ENCODE assay signal across 11 mouse cellular contexts in the genomic region with DNA sequence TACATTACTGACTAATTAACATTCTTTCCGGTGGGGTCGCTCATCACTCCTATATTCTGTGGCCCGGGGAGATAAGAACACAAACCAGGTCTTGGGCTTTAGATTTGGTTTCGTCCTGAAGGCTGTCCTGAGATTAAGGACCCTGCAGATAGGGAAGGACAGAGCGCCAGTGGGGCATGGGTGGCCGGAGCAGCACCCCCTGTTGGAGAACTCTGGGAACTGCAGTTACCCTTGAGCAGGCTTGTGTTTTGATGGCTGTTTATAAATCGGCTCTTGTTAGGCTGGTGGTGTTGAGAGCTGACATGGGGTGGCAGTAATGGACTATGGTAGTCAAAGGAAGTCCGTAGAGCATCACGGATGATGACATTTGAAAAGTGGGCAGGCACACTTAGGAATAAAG. TPM values are rescaled to one million over a fixed set of nuclear protein-coding genes. Genes with fewer than 3 reads are reported as not detected.
DNase-seq lines count a peak whose midpoint lies in the region; ATAC-seq and TF ChIP-seq lines count a peak whose summit lies in the region.
"Had no signal": no experiment of that assay in that cellular context is flagged by ENCODE, and none has a peak within 500 bp of the region (broad histone marks: within the 10 kb centered on the region; RNA-seq: fewer than 3 reads in every experiment).

No protein-coding gene starts in this region.

- H3K4me2 ChIP-seq in hindbrain, embryonic 11.5 days (replicated peaks; ENCODE audit: low read depth, low read length) = no peak overlapping the region
- no peak overlapping the region for H3K4me2 ChIP-seq in hindbrain, embryonic 16.5 days (ENCODE audit: low read length)
- H3K4me2 ChIP-seq: lung, embryonic 15.5 days had no signal

- no peak overlapping the region for H3K27ac ChIP-seq in hindbrain, embryonic 11.5 days (ENCODE audit: low read depth, low read length)
- H3K27ac ChIP-seq in hindbrain, embryonic 16.5 days (ENCODE audit: low read depth, low read length) = no peak overlapping the region
- H3K27ac ChIP-seq in spleen, adult 2 months (ENCODE audit: insufficient read depth, low read length) = no peak overlapping the region
- H3K27ac ChIP-seq in small intestine, adult 2 months (ENCODE audit: insufficient read depth, low read depth, low read length) = no peak overlapping the region
- H3K27ac ChIP-seq: lung, embryonic 15.5 days had no signal

- 53% methylated on average over 9 of the region's 9 CpGs for WGBS in hindbrain, embryonic 11.5 days
- 56% methylated on average over 9 of the region's 9 CpGs for WGBS in hindbrain, embryonic 16.5 days
- 74% methylated on average over 9 of the region's 9 CpGs for WGBS in spleen, adult 2 months
- WGBS in small intestine, adult 2 months = 52% methylated on average over 9 of the region's 9 CpGs

- no peak overlapping the region for H3K9ac ChIP-seq in hindbrain, embryonic 11.5 days (ENCODE audit: low read depth, low read length)
- no peak overlapping the region for H3K9ac ChIP-seq in hindbrain, embryonic 16.5 days (ENCODE audit: low read depth, low read length)
- H3K9ac ChIP-seq: lung, embryonic 15.5 days had no signal

- no peaks in the 10 kb centered on the region for H3K9me3 ChIP-seq in hindbrain, embryonic 11.5 days (ENCODE audit: control insufficient read depth, low read length)
- no peaks in the 10 kb centered on the region for H3K9me3 ChIP-seq in hindbrain, embryonic 16.5 days (ENCODE audit: control insufficient read depth, low read length)
- H3K9me3 ChIP-seq: lung, embryonic 15.5 days had no signal

- peak; percentile 27; the same call in 1 of the 2 replicates for TF ChIP-seq CTCF in spleen, adult 2 months (IDR thresholded peaks at IDR 0.05; ENCODE audit: extremely low read depth, insufficient read depth, insufficient read length, insufficient replicate concordance)
- peak; percentile 54; the same call in 1 of the 2 replicates for TF ChIP-seq CTCF in small intestine, adult 2 months (IDR thresholded peaks at IDR 0.05; ENCODE audit: extremely low read depth, insufficient read length, insufficient replicate concordance, low read depth, low read length)

- no peaks in the 10 kb centered on the region; the same call in 1 of the 2 replicates for H3K27me3 ChIP-seq in hindbrain, embryonic 11.5 days (ENCODE audit: control insufficient read depth, insufficient read depth, low read length)
- peaks cover 9% of the 10 kb centered on the region for H3K27me3 ChIP-seq in hindbrain, embryonic 16.5 days (replicated peaks; ENCODE audit: control insufficient read depth, insufficient read depth, low read length)
- H3K27me3 ChIP-seq in spleen, adult 2 months (ENCODE audit: control insufficient read depth, insufficient read depth, low read length) = no peaks in the 10 kb centered on the region; the same call in 1 of the 2 replicates
- peaks cover 3% of the 10 kb centered on the region; the same call in 1 of the 2 replicates for H3K27me3 ChIP-seq in small intestine, adult 2 months (ENCODE audit: control insufficient read depth, insufficient read depth, low read length)

- ATAC-seq in hindbrain, embryonic 11.5 days (ENCODE audit: low FRiP score) = no peak
- no peak for ATAC-seq in hindbrain, embryonic 16.5 days

- DNase-seq in hindbrain, embryonic 11.5 days (ENCODE audit: low spot score) = peak; percentile 34
- DNase-seq in spleen, adult 2 months (ENCODE audit: low read depth in 1 of 2, low spot score in 2 of 2) = no peak
- DNase-seq in spleen, adult 18-20 months = no peak
- DNase-seq in ZHBTc4 (ENCODE audit: low read depth, low spot score) = peak; percentile 67
- DNase-seq in right cerebral cortex, adult 2 months (ENCODE audit: low spot score in 2 of 2) = no peak
- DNase-seq in frontal cortex, postnatal 25 days (ENCODE audit: low spot score in 2 of 2) = no peak
- DNase-seq: cerebellum, postnatal 36 days; heart, postnatal 14 days had no signal

- H3K36me3 ChIP-seq in hindbrain, embryonic 11.5 days (ENCODE audit: control insufficient read depth, insufficient read depth, low read length) = no peaks in the 10 kb centered on the region
- H3K36me3 ChIP-seq in hindbrain, embryonic 16.5 days (ENCODE audit: control insufficient read depth, insufficient read depth, low read length) = no peaks in the 10 kb centered on the region
- H3K36me3 ChIP-seq in spleen, adult 2 months (ENCODE audit: control insufficient read depth, insufficient read depth, low read length) = no peaks in the 10 kb centered on the region
- H3K36me3 ChIP-seq in small intestine, adult 2 months (ENCODE audit: control insufficient read depth, insufficient read depth, low read length) = no peaks in the 10 kb centered on the region
- H3K36me3 ChIP-seq: lung, embryonic 15.5 days had no signal

- no peak for TF ChIP-seq POLR2A in spleen, adult 2 months (IDR thresholded peaks at IDR 0.05; ENCODE audit: low read depth, low read length)
- TF ChIP-seq POLR2A in small intestine, adult 2 months (IDR thresholded peaks at IDR 0.05; ENCODE audit: low read depth, low read length) = no peak

- H3K4me3 ChIP-seq in hindbrain, embryonic 11.5 days (ENCODE audit: low read depth, low read length) = no peak overlapping the region
- no peak overlapping the region for H3K4me3 ChIP-seq in hindbrain, embryonic 16.5 days (ENCODE audit: low read length)
- H3K4me3 ChIP-seq in spleen, adult 2 months (ENCODE audit: extremely low read depth, insufficient read depth, insufficient read length) = no peak overlapping the region
- no peak overlapping the region for H3K4me3 ChIP-seq in small intestine, adult 2 months (ENCODE audit: low read depth, low read length)
- H3K4me3 ChIP-seq: lung, embryonic 15.5 days had no signal

- H3K4me1 ChIP-seq in hindbrain, embryonic 11.5 days (replicated peaks; ENCODE audit: control insufficient read depth, insufficient read depth, low read length) = no peaks in the 10 kb centered on the region
- no peaks in the 10 kb centered on the region for H3K4me1 ChIP-seq in hindbrain, embryonic 16.5 days (ENCODE audit: control insufficient read depth, insufficient read depth, low read depth, low read length)
- H3K4me1 ChIP-seq in spleen, adult 2 months (ENCODE audit: control insufficient read depth, insufficient read depth, insufficient read length) = no peaks in the 10 kb centered on the region
- H3K4me1 ChIP-seq in small intestine, adult 2 months (ENCODE audit: control insufficient read depth, insufficient read depth, insufficient read length, low read length) = no peaks in the 10 kb centered on the region
- H3K4me1 ChIP-seq: lung, embryonic 15.5 days had no signal

RNA-seq across cellular contexts. Expression of a gene that starts 41.3 kb away (rescaled TPM):
- polyA plus RNA-seq in hindbrain, embryonic 11.5 days (2014; fragmentation: Nextera tagmentation; extraction: Ambion mirVana) = 0.08 and 0.14 TPM in 2 replicates
- polyA plus RNA-seq in hindbrain, embryonic 16.5 days (2015; fragmentation: Nextera tagmentation; extraction: Ambion mirVana) = 0.05 and 0.19 TPM in 2 replicates
- polyA plus RNA-seq in spleen, adult 2 months (2012; rRNA removed) = 0.22 and 0.31 TPM in 2 replicates
- 0.51 and 0.93 TPM in 2 replicates for polyA plus RNA-seq in small intestine, adult 2 months (2012; rRNA removed)

Comparison
In these comparisons a context has a peak if more than half of its experiments do, and no peak if none do; other contexts are left out.
1. DNase-seq: peak in hindbrain, embryonic 11.5 days (single experiment) and ZHBTc4 (single experiment); none in spleen, adult 2 months (0 of 2), spleen, adult 18-20 months (0 of 2), right cerebral cortex, adult 2 months (0 of 2) and frontal cortex, postnatal 25 days (0 of 2).